Mouse (Mus musculus) induced T-regulatory cell, adult 2 months (primary cell): ENCODE results near the gene Cd59a.

Experiments used
- DNase-seq: peaks from one replicate; pipeline ENCODE4 v3.0.0-alpha.2; 2012; ENCODE audit warnings: low read depth

The Cd59a gene

GRCm38 (mm10) chr2:104142140-104142539 lies 46.5 kb downstream of the Cd59a start:
- no peak for DNase-seq

- DNase-seq, result no peak
Observed at GRCm38 (mm10) chr2:104144004-104144403, 48.4 kb downstream of the Cd59a start.

GRCm38 (mm10) chr2:104145983-104146382 lies 50.4 kb downstream of the Cd59a start:
- peak; percentile 73 for DNase-seq

- no peak for DNase-seq
Observed at GRCm38 (mm10) chr2:104147910-104148561, 52.4 kb downstream of the Cd59a start.

GRCm38 (mm10) chr2:104150608-104151397 lies 55.2 kb downstream of the Cd59a start:
- no peak for DNase-seq

- DNase-seq, result no peak
Observed at GRCm38 (mm10) chr2:104153345-104153744, 57.7 kb downstream of the Cd59a start.

- DNase-seq, result no peak
Observed at GRCm38 (mm10) chr2:104153876-104154275, 58.3 kb downstream of the Cd59a start.

GRCm38 (mm10) chr2:104157831-104158230 lies 62.2 kb downstream of the Cd59a start:
- DNase-seq, result no peak

- no peak for DNase-seq
Observed at GRCm38 (mm10) chr2:104163418-104163817, 67.8 kb downstream of the Cd59a start.

GRCm38 (mm10) chr2:104163978-104164487 lies 68.4 kb downstream of the Cd59a start:
- no peak for DNase-seq
